Mouse (Mus musculus): ENCODE measurements at regions not wholly inside any gene's neighbourhood (a gene's known extent, or its start where the extent isn't known, plus 50 kb on each side); places are given as distances from the start of the nearest gene placed in this dataset.
"Not testable (repeated sequence)": the region's sequence is repeated elsewhere in the genome, so short reads cannot be mapped to it uniquely, and the experiment has no call there.

DNA sequence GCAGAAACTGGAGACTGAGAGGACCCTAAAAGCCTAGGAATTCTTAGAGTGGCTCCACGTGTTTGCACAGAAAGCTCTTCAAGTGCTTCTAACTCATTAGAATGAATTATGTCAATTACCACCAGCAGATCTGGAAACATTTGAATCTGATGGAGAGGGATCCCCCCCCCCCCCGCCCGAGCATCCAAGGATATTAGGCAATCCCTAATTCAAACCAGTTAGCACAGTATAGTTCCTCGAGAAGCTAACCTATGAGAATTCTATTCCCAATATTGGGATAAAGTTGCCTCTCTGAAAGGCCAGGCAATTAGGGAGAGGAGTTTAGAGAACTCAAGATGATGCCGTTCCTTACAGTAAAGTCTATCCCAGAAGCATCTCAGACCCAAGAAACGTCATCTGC is 354.9 kb upstream of the Fign start:
- intact Hi-C loops (cut with DNase I), result no loop called here

DNA sequence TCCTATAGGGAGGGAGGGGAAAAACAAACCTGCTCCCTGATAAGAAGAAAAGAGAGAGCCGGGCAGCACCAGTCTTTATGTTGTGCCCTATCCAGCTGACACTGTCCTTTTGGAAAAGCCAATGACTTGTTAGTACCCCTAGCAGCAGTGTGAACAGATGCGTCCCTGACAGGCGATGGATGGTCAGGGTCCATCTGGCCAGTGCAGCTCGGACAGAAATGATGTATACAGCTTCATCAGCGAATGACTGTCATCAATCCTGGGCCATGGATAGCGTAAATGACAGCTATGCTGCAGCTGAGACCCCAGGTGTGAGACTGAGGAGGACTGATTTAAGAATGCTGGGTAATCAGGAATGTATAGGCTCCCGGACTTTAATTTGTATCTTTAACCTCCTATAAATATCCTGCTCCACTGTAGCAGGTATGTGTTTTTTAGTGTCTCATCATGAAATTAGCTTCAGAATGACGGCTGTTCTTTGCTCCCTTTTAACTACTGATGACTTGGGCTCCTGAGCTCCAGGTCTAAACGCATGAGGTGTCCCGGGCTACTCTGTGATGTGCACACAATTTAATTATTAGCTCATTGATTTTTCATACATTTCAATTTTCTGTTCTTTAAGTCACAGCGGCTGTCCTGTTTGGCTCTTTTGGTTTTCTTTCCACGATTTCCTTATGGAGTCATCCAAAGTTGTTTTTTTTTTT is 353.9 kb upstream of the Fign start:
- intact Hi-C loops (cut with DNase I), result no loop called here
- no peak for DNase-seq (ENCODE audit: low spot score in 2 of 2)

More for the DNA sequence above, 354.9 kb upstream of the Fign start:
- no peak for DNase-seq (ENCODE audit: low spot score in 2 of 2)

DNA sequence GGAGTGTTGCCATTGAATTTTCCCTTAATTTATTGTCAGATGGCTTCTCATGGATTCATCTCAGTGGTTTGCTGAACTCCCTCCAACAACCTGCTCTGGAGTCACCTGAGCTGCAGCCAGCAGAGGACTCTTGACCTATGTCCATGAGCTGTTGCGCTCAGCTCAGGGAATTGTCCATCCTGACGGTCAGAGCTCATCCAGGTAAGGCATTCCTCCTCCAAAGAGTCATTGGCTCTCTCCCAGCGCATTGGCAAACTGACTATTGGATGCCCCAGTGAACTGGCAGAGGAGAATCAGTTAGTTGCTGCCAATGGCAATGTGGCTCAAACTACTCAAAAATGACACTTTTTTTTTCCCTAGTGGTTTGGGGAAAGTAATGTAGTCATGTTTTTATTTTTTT is 345.3 kb upstream of the Fign start:
- intact Hi-C loops (cut with DNase I), result no loop called here
- DNase-seq (ENCODE audit: low spot score in 2 of 2), result no peak

DNA sequence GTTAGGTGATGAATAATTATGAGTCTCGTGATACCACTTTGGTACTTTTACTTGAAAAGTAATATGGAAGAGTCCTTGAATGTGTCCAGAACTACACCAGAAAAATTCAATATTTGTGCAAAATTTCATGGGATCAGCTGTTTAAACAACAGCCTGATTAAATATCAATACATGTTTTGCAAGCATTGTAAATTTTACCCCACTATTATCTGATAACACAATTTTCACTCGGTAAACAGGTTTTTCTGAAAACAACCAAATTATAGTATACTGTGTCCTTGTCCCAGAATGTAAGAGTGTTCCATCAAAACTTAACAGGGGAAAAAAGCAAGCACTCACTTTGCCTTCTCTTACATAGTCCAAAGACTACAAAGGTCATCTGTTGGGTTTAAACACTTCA is 343.1 kb upstream of the Fign start:
- DNase-seq (ENCODE audit: low spot score in 2 of 2), result no peak
- intact Hi-C loops (cut with DNase I), result no loop called here

DNA sequence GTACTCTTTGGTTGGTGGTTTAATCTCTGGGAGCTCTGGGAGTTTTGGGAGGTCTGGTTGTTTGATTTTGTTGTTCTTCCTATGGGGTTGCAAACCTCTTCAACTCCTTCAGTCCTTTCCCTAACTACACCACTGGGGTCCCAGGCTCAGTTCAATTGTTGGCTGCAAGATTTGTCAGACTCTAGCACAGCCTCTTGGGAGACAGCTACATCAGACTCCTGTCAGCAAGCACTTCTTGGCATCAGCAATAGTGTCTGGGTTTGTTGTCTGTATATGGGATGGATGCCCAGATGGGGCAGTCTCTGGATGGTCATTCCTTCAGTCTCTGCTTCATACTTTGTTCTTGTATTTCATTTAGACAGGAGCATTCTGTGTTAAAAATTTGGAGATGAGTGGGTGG is 319.3 kb upstream of the Fign start:
- intact Hi-C loops (cut with DNase I); DNase-seq (ENCODE audit: low spot score in 2 of 2): not testable (repeated sequence)

DNA sequence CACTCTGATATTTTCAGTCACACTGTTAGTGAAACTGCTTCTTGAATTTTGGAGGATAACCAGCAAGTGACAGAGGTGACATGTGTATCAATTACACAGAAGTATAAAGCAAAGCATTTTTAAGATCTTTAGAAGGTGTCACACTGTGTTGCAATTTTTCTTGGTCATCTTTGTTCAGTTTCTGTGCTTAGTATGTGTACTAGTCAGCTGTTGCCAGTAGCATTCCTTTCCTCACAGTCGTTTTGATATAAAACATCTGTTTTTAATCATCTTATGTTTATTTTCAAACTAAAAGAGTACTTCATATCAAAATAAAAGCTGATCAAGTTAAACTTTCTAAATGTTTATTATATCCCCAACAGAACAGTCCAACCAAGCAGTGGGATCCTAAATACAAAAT is 316.0 kb upstream of the Fign start:
- no peak for DNase-seq (ENCODE audit: low spot score in 2 of 2)
- intact Hi-C loops (cut with DNase I), result no loop called here

DNA sequence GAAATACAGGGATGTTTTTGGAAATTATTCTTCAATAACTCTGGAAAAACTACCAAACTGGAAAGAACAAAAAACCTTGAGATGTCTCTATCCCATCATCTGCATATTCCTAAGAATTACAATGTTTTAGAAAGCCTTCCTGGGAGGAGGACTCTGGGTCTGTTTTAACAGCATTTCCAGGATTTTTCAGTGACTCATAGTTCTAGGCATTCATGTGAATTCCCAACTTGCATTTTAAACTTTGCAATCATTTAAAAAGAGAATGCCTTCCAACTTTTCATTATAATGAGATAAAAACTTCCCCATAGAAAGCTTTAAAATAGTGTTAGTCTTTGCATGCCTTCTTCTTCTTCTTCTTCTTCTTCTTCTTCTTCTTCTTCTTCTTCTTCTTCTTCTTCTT is 315.4 kb upstream of the Fign start:
- no peak for DNase-seq (ENCODE audit: low spot score in 2 of 2)
- intact Hi-C loops (cut with DNase I), result no loop called here

DNA sequence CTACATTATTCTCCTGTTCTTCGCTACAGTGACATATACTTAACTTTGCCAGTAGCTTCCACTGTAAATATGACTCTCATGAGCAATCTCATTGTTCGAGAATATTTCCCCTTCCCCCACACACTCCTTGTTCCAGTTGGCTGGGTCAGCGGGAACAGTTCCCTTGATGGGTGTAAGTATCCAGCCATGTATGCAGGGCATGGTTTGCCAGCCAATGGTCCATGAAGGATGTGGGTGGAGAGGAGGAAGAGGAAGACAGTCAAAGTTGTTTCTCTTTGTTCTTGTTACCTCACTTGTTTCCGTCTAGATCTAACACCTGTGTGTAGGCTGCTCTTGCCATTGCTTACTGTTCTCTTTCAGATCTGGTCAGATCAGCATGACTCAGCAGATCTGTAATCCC is 298.1 kb upstream of the Fign start:
- intact Hi-C loops (cut with DNase I), result no loop called here
- no peak for DNase-seq (ENCODE audit: low spot score in 2 of 2)

DNA sequence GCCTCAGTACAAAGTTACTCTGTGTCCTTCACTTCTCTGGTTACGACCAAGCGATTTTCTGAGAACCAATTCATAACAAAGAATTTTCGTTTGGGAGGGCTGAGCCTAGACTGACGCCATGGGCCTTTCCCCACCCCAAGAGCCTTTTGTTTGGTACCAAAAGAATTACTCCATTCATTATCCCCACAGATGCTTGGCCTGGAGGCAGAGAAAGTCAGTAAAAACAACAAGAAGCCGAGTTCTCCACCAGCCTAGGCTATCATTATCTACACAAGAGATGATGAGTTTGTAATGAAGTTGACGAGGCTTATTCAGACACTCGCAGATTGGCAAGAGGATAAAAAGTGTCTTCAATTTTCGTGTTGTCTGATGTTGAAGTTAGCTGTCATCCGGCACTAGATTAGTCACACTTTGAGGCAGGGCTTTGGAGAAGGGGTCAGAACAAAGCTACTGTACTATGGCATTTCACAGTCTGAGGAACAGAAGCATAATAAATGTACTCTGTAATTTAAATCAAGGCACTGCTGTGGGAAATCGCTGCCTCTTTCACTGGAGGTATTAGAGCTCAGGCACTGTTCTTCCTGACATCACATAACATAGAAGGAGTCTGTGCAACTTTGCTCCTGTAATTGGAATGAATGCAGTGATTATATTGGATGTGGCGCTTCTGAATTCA is 296.9 kb upstream of the Fign start:
- no peak for DNase-seq (ENCODE audit: low spot score in 2 of 2)
- intact Hi-C loops (cut with DNase I), result no loop called here

DNA sequence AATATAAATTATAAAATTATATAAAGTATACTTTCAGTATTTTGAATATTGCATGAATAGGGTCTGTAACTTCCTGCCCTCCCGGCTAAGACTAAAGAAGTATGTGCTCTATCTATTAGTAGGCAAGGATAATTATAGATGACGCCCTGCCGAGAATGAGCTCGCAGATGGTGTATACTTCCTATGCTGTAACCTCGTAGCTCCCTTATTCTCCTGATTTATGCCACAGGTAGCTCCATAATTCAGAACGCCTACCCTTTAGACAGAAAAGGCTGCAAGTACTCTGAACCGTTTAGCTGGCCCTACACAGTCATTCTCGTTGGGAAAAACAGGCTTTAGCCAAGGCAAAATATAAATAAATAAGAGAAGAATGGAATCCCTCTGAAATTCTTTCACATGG is 296.4 kb upstream of the Fign start:
- DNase-seq (ENCODE audit: low spot score in 2 of 2), result no peak
- intact Hi-C loops (cut with DNase I), result no loop called here

DNA sequence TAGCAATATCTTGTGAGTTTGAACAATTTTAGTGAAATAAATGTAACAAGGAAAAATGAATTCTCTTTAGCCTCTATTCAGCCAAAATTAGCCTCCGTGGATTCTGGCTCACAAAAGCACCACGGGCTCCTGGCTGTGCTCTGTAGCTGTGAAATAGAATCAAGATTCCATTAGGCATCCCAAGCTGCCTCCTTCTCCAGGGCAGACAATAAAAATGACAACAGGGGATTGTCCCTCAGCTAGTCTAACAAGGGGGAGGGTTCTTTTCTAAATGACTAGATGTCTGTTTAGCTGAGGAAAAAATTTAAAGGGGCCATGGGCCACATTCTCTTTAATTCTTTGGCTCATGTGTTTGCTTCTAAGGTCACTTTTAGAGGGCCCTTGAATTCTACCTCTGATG is 272.0 kb upstream of the Fign start:
- intact Hi-C loops (cut with DNase I), result no loop called here
- DNase-seq (ENCODE audit: low spot score in 2 of 2), result no peak

DNA sequence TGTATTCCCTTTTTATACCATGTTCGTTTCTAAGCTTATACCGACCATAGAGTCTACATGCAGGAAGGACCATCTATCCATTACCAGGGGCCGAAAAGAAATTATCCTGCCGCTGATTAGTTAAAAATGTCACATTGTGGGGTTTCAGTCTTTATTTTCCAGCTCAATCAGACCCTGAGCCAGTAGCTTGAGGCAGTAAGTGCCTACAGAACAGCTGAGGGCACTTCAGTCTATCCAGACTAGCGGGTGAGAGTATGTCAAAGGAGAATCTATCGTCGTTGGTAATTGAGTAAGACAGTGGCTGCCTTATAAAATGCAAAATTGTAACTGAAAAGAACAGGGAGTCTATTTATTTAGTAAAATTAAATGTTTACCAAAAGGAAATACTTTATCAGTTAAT is 269.4 kb upstream of the Fign start:
- DNase-seq (ENCODE audit: low spot score in 2 of 2), result no peak
- intact Hi-C loops (cut with DNase I), result no loop called here

DNA sequence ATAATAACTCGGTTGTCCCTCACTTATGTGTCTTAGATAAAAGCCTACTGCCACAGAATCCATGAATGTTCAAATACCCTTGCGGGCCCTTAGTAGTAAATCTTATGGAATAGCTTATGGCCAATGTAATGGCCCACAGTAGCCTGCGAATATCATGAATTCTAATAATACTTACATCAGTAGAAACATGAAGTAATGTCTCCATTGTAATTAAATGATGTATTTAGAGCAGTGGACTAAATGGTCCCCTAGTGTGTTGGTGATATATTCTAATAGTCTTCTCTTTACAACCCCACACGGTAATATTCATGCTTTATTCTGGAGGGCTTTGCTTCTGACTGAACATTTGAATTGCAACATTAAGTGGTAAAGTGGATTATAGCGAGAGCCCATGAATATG is 268.7 kb upstream of the Fign start:
- intact Hi-C loops (cut with DNase I), result no loop called here

DNA sequence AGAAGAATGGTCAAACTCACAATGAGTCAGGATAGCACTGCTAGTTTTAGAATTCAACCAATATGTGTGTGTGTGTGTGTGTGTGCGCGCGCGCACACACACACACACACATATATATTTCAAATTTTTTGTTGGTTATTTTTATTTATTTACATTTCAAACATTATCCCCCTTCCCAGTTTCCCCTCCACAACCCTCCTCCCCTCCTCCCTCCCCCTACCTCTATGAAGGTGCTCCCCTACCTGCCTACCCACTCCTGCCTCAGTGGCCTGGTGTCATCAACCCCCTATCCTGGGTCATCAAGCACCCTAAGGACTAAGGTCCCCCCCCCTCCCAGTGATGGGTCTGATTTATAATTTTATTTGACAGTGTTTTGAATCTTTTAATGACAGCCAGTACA is 258.4 kb upstream of the Fign start:
- intact Hi-C loops (cut with DNase I), result no loop called here
- no peak for DNase-seq (ENCODE audit: low spot score in 2 of 2)

More for the DNA sequence above, 268.7 kb upstream of the Fign start:
- DNase-seq (ENCODE audit: low spot score in 2 of 2), result no peak

DNA sequence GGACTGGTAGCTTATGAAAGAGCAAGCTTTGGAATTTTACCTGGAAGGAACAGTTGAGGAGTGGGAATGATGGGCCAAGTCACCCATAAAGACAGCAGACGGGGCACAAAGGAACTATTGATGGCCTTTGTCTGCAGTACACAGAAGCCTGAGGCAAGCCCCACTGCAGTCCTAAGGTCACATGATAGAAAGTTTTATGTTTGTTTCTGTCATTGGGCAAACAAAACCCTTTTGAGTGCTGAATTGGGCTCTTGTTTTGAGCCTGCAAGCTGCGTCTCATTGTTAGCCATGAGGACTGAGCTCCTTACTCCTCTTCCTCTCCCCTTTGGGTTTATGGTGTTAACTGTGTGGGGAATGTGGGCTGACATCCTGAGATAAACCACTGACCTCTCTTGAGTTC is 227.7 kb upstream of the Fign start:
- DNase-seq (ENCODE audit: low spot score in 2 of 2), result no peak
- intact Hi-C loops (cut with DNase I), result no loop called here

Measured in left cerebral cortex, postnatal 14 days (tissue).